In the genomic region with DNA sequence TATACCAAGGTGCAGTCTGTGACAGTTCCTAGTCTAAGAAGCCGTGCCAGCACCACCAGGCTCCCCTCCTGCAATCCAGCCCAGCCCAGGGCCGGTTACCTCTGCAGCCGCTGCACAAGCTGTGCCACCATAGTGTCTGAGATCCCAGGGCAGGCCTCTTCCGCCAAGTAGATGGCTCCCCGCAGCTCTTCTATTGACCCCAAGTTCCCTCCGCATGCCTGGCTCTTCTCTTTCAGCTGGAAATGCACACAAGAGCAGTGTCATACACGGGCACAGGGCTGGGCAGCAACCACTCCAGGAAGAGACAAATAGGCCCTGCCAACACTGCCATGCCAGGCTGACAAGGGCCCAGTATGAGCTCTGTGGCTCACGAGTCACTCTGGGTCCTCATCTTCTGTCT, we compare ENCODE assay signal across 18 mouse cellular contexts.
"Had no signal": no experiment of that assay in that cellular context is flagged by ENCODE, and none has a peak within 500 bp of the region (broad histone marks: within the 10 kb centered on the region; RNA-seq: fewer than 3 reads in every experiment).

No protein-coding gene starts in this region.

- ATAC-seq: midbrain, embryonic 16.5 days had no signal

- DNase-seq: lung, adult 18-20 months; lung, embryonic 14.5 days; lung, postnatal 10 days; lung, postnatal 4 days; midbrain, embryonic 14.5 days; retina, postnatal 1 day; right cerebral cortex, adult 18-20 months; right cerebral cortex, postnatal 25 days; thymus, adult 18-20 months; thymus, postnatal 14 days; thymus, postnatal 36 days had no signal

- H3K9me3 ChIP-seq: midbrain, embryonic 10.5 days; midbrain, embryonic 12.5 days; neural tube, embryonic 13.5 days; neural tube, embryonic 15.5 days; stomach, embryonic 15.5 days had no signal

- H3K27ac ChIP-seq: midbrain, embryonic 10.5 days; midbrain, embryonic 12.5 days; neural tube, embryonic 13.5 days; neural tube, embryonic 15.5 days; stomach, embryonic 15.5 days had no signal

- H3K4me1 ChIP-seq: midbrain, embryonic 10.5 days; midbrain, embryonic 12.5 days; neural tube, embryonic 13.5 days; neural tube, embryonic 15.5 days; stomach, embryonic 15.5 days had no signal

- H3K9ac ChIP-seq: lung, embryonic 14.5 days; midbrain, embryonic 12.5 days; neural tube, embryonic 13.5 days; neural tube, embryonic 15.5 days; stomach, embryonic 15.5 days had no signal

- H3K4me3 ChIP-seq: midbrain, embryonic 10.5 days; midbrain, embryonic 12.5 days; myocyte; neural tube, embryonic 13.5 days; neural tube, embryonic 15.5 days; stomach, embryonic 15.5 days had no signal

- H3K4me2 ChIP-seq: lung, embryonic 14.5 days; midbrain, embryonic 12.5 days; neural tube, embryonic 13.5 days; neural tube, embryonic 15.5 days; stomach, embryonic 15.5 days had no signal

- H3K27me3 ChIP-seq: midbrain, embryonic 12.5 days; neural tube, embryonic 13.5 days; neural tube, embryonic 15.5 days; stomach, embryonic 15.5 days had no signal
